ENCODE assay signal across 8 mouse cellular contexts in genomic region chr9:119401801-119402214, GRCm38 (mm10). TPM values are rescaled to one million over a fixed set of nuclear protein-coding genes. Genes with fewer than 3 reads are reported as not detected.
A peak's percentile ranks its signal among the peaks of the same experiment; 100 is the strongest.
DNase-seq lines count a peak whose midpoint lies in the region; ATAC-seq and TF ChIP-seq lines count a peak whose summit lies in the region.

Gene Acvr2b (plus strand): TSS chr9:119402118.

- H3K4me1 ChIP-seq in MEL (ENCODE audit: control insufficient read depth in 1 of 2, insufficient read depth in 2 of 2, low read length in 2 of 2), result no peaks in the 10 kb centered on the region
- peaks cover 9% of the 10 kb centered on the region for H3K4me1 ChIP-seq in cerebellum, adult 2 months (ENCODE audit: control insufficient read depth, insufficient read depth, low read length)
- H3K4me1 ChIP-seq in hindbrain, embryonic 11.5 days (replicated peaks; ENCODE audit: control insufficient read depth, insufficient read depth, low read length), result peaks cover 6% of the 10 kb centered on the region; the same call in 1 of the 2 replicates
- H3K4me1 ChIP-seq in lung, postnatal 0 days (ENCODE audit: insufficient read depth, low read depth, low read length), result peaks cover 8% of the 10 kb centered on the region; the same call in 1 of the 2 replicates

- peak; percentile 96 for ATAC-seq in hindbrain, embryonic 11.5 days (ENCODE audit: low FRiP score)
- ATAC-seq in lung, postnatal 0 days, result peak; percentile 97

- no peak within 1 kb of the TSS for H3K27ac ChIP-seq in MEL (ENCODE audit: control insufficient read depth, low read depth, low read length)
- peak within 1 kb of the TSS; percentile 94 for H3K27ac ChIP-seq in cerebellum, adult 2 months (ENCODE audit: insufficient read depth, low read length)
- H3K27ac ChIP-seq in hindbrain, embryonic 11.5 days (ENCODE audit: low read depth, low read length), result peak within 1 kb of the TSS; percentile 98
- H3K27ac ChIP-seq in lung, postnatal 0 days (ENCODE audit: low read length), result peak within 1 kb of the TSS; percentile 99

- no peak for TF ChIP-seq CTCF in MEL (IDR thresholded peaks at IDR 0.05 in 2 of 3, conservative IDR thresholded peaks at IDR 0.05 in 1 of 3; ENCODE audit: control insufficient read depth in 1 of 3, insufficient read depth in 1 of 3, low read depth in 2 of 3, low read length in 3 of 3, poor library complexity in 1 of 3, severe bottlenecking in 1 of 3)
- no peak for TF ChIP-seq CTCF in cerebellum, adult 2 months (IDR thresholded peaks at IDR 0.05; ENCODE audit: borderline replicate concordance, insufficient read depth, low read depth, low read length)
- peak; percentile 72 for TF ChIP-seq CTCF in lung, postnatal 0 days (IDR thresholded peaks at IDR 0.05)

- H3K4me2 ChIP-seq in hindbrain, embryonic 11.5 days (replicated peaks; ENCODE audit: low read depth, low read length), result peak within 1 kb of the TSS; percentile 72
- H3K4me2 ChIP-seq in lung, postnatal 0 days (replicated peaks; ENCODE audit: low read depth, low read length), result peak within 1 kb of the TSS; percentile 98

- TF ChIP-seq RAD21 in MEL (IDR thresholded peaks at IDR 0.05; ENCODE audit: low read depth, low read length), result no peak

- peak within 1 kb of the TSS; percentile 53 to 64 for H3K4me3 ChIP-seq in MEL (ENCODE audit: control insufficient read depth in 1 of 2, insufficient read depth in 1 of 2, low read depth in 2 of 2, low read length in 2 of 2)
- peak within 1 kb of the TSS; percentile 56 for H3K4me3 ChIP-seq in cerebellum, adult 2 months (replicated peaks; ENCODE audit: insufficient read depth, low read depth, low read length)
- peak within 1 kb of the TSS; percentile 98 for H3K4me3 ChIP-seq in hindbrain, embryonic 11.5 days (ENCODE audit: low read depth, low read length)
- peak within 1 kb of the TSS; percentile 98 for H3K4me3 ChIP-seq in lung, postnatal 0 days (ENCODE audit: low read depth, low read length)

- WGBS in cerebellum, adult 2 months, result 1% methylated on average over 32 of the region's 32 CpGs
- under 1% methylated on average over 25 of the region's 32 CpGs for WGBS in hindbrain, embryonic 11.5 days
- WGBS in lung, postnatal 0 days, result 1% methylated on average over 24 of the region's 32 CpGs

- no peak for TF ChIP-seq POLR2A in MEL (IDR thresholded peaks at IDR 0.05; ENCODE audit: control insufficient read depth in 1 of 2, insufficient read depth in 1 of 2, low read depth in 1 of 2, low read length in 2 of 2, poor library complexity in 1 of 2)
- TF ChIP-seq POLR2A in cerebellum, adult 2 months (IDR thresholded peaks at IDR 0.05; ENCODE audit: borderline replicate concordance, insufficient read depth, low read length), result 0 out of 2 replicates have a peak, but pooled peaks have one; percentile 25

- DNase-seq in MEL (ENCODE audit: low read depth, low spot score), result peak; percentile 88
- DNase-seq in cerebellum, adult 2 months, result peak; percentile 89 to 92
- DNase-seq in frontal cortex, adult 2 months (ENCODE audit: extremely low spot score in 1 of 2, low spot score in 1 of 2), result peak; percentile 85 to 91
- DNase-seq in hindbrain, embryonic 11.5 days (ENCODE audit: low spot score), result peak; percentile 100
- DNase-seq in layer of hippocampus, postnatal 10 days (ENCODE audit: low spot score in 2 of 2), result peak; percentile 90 to 93
- peak; percentile 98 for DNase-seq in lung, postnatal 0 days (ENCODE audit: low spot score)
- DNase-seq in ovary, postnatal 14 days (ENCODE audit: low spot score), result peak; percentile 90
- peak; percentile 89 to 95 for DNase-seq in thymus, postnatal 10 days (ENCODE audit: low spot score in 2 of 2)

- H3K27me3 ChIP-seq in MEL (ENCODE audit: control insufficient read depth in 1 of 2, insufficient read depth in 2 of 2, low read length in 2 of 2), result peaks cover 0 to 1% of the 10 kb centered on the region in 2 experiments; a peak in 1 of 4 replicates
- no peaks in the 10 kb centered on the region for H3K27me3 ChIP-seq in cerebellum, adult 2 months (ENCODE audit: control insufficient read depth, insufficient read depth, low read length)
- no peaks in the 10 kb centered on the region for H3K27me3 ChIP-seq in hindbrain, embryonic 11.5 days (ENCODE audit: control insufficient read depth, insufficient read depth, low read length)
- H3K27me3 ChIP-seq in lung, postnatal 0 days (replicated peaks; ENCODE audit: insufficient read depth, low read length), result no peaks in the 10 kb centered on the region

- H3K36me3 ChIP-seq in MEL (ENCODE audit: control insufficient read depth in 1 of 2, insufficient read depth in 2 of 2, low read length in 2 of 2), result no peaks in the 10 kb centered on the region
- no peaks in the 10 kb centered on the region for H3K36me3 ChIP-seq in hindbrain, embryonic 11.5 days (ENCODE audit: control insufficient read depth, insufficient read depth, low read length)
- no peaks in the 10 kb centered on the region for H3K36me3 ChIP-seq in lung, postnatal 0 days (ENCODE audit: insufficient read depth, low read length)

- H3K9ac ChIP-seq in MEL (ENCODE audit: control insufficient read depth, low read depth, low read length, poor library complexity, severe bottlenecking), result peak within 1 kb of the TSS; percentile 67
- H3K9ac ChIP-seq in hindbrain, embryonic 11.5 days (ENCODE audit: low read depth, low read length), result peak within 1 kb of the TSS; percentile 100
- peak within 1 kb of the TSS; percentile 96 for H3K9ac ChIP-seq in lung, postnatal 0 days (replicated peaks; ENCODE audit: low read depth)

- no peaks in the 10 kb centered on the region for H3K79me2 ChIP-seq in MEL (ENCODE audit: control insufficient read depth, insufficient read depth, low read length, poor library complexity)

- no peak for TF ChIP-seq EP300 in MEL (IDR thresholded peaks at IDR 0.05; ENCODE audit: low read depth in 1 of 2, low read length in 2 of 2)
- no peak for TF ChIP-seq EP300 in lung, postnatal 0 days (IDR thresholded peaks at IDR 0.05)

- no peaks in the 10 kb centered on the region for H3K9me3 ChIP-seq in MEL (replicated peaks; ENCODE audit: insufficient read depth, low read length)
- H3K9me3 ChIP-seq in hindbrain, embryonic 11.5 days (ENCODE audit: control insufficient read depth, low read length), result no peaks in the 10 kb centered on the region
- H3K9me3 ChIP-seq in lung, postnatal 0 days (ENCODE audit: low read length), result no peaks in the 10 kb centered on the region

TF ChIP-seq in MEL, 35 proteins besides CTCF, POLR2A, EP300 and RAD21:
- TF ChIP-seq MYB (IDR thresholded peaks at IDR 0.05; ENCODE audit: low read depth, low read length) (no peak), USF1 (IDR thresholded peaks at IDR 0.05; ENCODE audit: low read depth, low read length) (0 out of 2 replicates have a peak, but pooled peaks have one; percentile 11), ZMIZ1 (IDR thresholded peaks at IDR 0.05; ENCODE audit: low read depth, low read length) (no peak), MXI1 (IDR thresholded peaks at IDR 0.05; ENCODE audit: low read depth, low read length) (peak; percentile 44; the same call in 1 of the 2 replicates), ZNF384 (IDR thresholded peaks at IDR 0.05; ENCODE audit: low read depth, low read length) (no peak), TAL1 (IDR thresholded peaks at IDR 0.05; ENCODE audit: low read length) (no peak), MYC (IDR thresholded peaks at IDR 0.05; ENCODE audit: low read depth, low read length) (no peak), USF2 (IDR thresholded peaks at IDR 0.05; ENCODE audit: borderline replicate concordance in 1 of 2, insufficient read depth in 1 of 2, low read depth in 1 of 2, low read length in 2 of 2) (no peak), GATA1 (IDR thresholded peaks at IDR 0.05; ENCODE audit: low read depth, low read length) (no peak), SIN3A (IDR thresholded peaks at IDR 0.05; ENCODE audit: low read length) (peak; percentile 49), JUND (IDR thresholded peaks at IDR 0.05; ENCODE audit: low read depth, low read length) (no peak), KAT2A (conservative IDR thresholded peaks at IDR 0.05; ENCODE audit: low read depth, low read length) (no peak), SMC3 (IDR thresholded peaks at IDR 0.05; ENCODE audit: low read depth, low read length) (no peak), POLR2AphosphoS5 (IDR thresholded peaks at IDR 0.05; ENCODE audit: borderline replicate concordance, low read depth, low read length) (no peak), UBTF (IDR thresholded peaks at IDR 0.05; ENCODE audit: borderline replicate concordance, insufficient read depth, low read depth, low read length) (no peak), ETS1 (IDR thresholded peaks at IDR 0.05; ENCODE audit: low read depth, low read length) (no peak), BHLHE40 (IDR thresholded peaks at IDR 0.05; ENCODE audit: borderline replicate concordance, low read depth, low read length) (no peak), CHD2 (IDR thresholded peaks at IDR 0.05; ENCODE audit: low read length) (no peak), NELFE (IDR thresholded peaks at IDR 0.05; ENCODE audit: low read depth, low read length) (no peak), TBP (IDR thresholded peaks at IDR 0.05; ENCODE audit: low read depth, low read length) (no peak), RCOR1 (IDR thresholded peaks at IDR 0.05; ENCODE audit: low read depth, low read length) (no peak), ELF1 (IDR thresholded peaks at IDR 0.05; ENCODE audit: low read depth, low read length) (no peak), MEF2A (IDR thresholded peaks at IDR 0.05; ENCODE audit: extremely low read depth, insufficient replicate concordance, low read depth, low read length, poor library complexity, severe bottlenecking) (no peak), E2F4 (IDR thresholded peaks at IDR 0.05; ENCODE audit: borderline replicate concordance, low read depth, low read length) (no peak), GABPA (IDR thresholded peaks at IDR 0.05; ENCODE audit: low read depth, low read length) (no peak), MAZ (IDR thresholded peaks at IDR 0.05; ENCODE audit: low read depth, low read length) (no peak)

RNA-seq across cellular contexts. Expression of gene Acvr2b, which starts in this region (rescaled TPM):
- 0.81 and 1.7 TPM in 2 replicates for total RNA-seq in MEL (2012; rRNA removed)
- polyA plus RNA-seq in MEL (2012; ENCODE audit: insufficient read depth in 1 of 2, insufficient read length in 2 of 2, low read depth in 1 of 2, low replicate concordance in 2 of 2, missing spikeins in 1 of 2), result 1 to 10 TPM in 1 of 2 experiments, not detected in 1; 1.9 TPM
- 4.5 and 5.0 TPM in 2 replicates for polyA plus RNA-seq in cerebellum, adult 2 months (2012; rRNA removed)
- polyA plus RNA-seq in frontal cortex, adult 2 months (2012; rRNA removed), result 7.7 and 8.4 TPM in 2 replicates
- polyA plus RNA-seq in hindbrain, embryonic 11.5 days (2014; fragmentation: Nextera tagmentation; extraction: Ambion mirVana), result 75.9 and 83.3 TPM in 2 replicates
- 10 to 100 TPM; 10.2 to 12.6 TPM for total RNA-seq in layer of hippocampus, postnatal 10 days (2021)
- 15.6 TPM in 2 replicates for polyA plus RNA-seq in lung, postnatal 0 days (2015; fragmentation: Nextera tagmentation; extraction: Ambion mirVana)
